ENCODE assay signal across 8 mouse cellular contexts in genomic region chr14:49723361-49724054, GRCm38 (mm10). TPM values are rescaled to one million over a fixed set of nuclear protein-coding genes. Genes with fewer than 3 reads are reported as not detected.
A peak's percentile ranks its signal among the peaks of the same experiment; 100 is the strongest.
DNase-seq lines count a peak whose midpoint lies in the region; ATAC-seq and TF ChIP-seq lines count a peak whose summit lies in the region.

No protein-coding gene starts in this region.

- peak; percentile 70; the same call in 1 of the 2 replicates for ATAC-seq in neural tube, embryonic 15.5 days (ENCODE audit: low FRiP score)

- DNase-seq in gastrocnemius, adult 2 months: no peak
- no peak for DNase-seq in gastrocnemius, postnatal 36 days
- DNase-seq in lung, postnatal 10 days: peak; percentile 4
- DNase-seq in lung, postnatal 36 days: no peak
- peak; percentile 12 for DNase-seq in embryo, embryonic 11 days
- DNase-seq in c-Kit-positive CD71-positive TER-119-positive erythroid progenitor cells, embryonic 14.5 days (ENCODE audit: low spot score): no peak
- no peak for DNase-seq in cerebellum, adult 8-10 months

- H3K27me3 ChIP-seq in neural tube, embryonic 15.5 days (replicated peaks): no peaks in the 10 kb centered on the region

- H3K36me3 ChIP-seq in neural tube, embryonic 15.5 days: no peaks in the 10 kb centered on the region

- no peak overlapping the region for H3K27ac ChIP-seq in gastrocnemius, adult 2 months
- H3K27ac ChIP-seq in neural tube, embryonic 15.5 days (replicated peaks): no peak overlapping the region

- 56% methylated on average over 4 of the region's 4 CpGs for WGBS in neural tube, embryonic 15.5 days

- no peak overlapping the region for H3K9ac ChIP-seq in neural tube, embryonic 15.5 days (replicated peaks)

- no peak overlapping the region for H3K4me2 ChIP-seq in neural tube, embryonic 15.5 days

- no peaks in the 10 kb centered on the region for H3K4me1 ChIP-seq in neural tube, embryonic 15.5 days

- no peak overlapping the region for H3K4me3 ChIP-seq in gastrocnemius, adult 2 months
- no peak overlapping the region for H3K4me3 ChIP-seq in neural tube, embryonic 15.5 days (replicated peaks)

- H3K9me3 ChIP-seq in neural tube, embryonic 15.5 days (replicated peaks): no peaks in the 10 kb centered on the region

- intact Hi-C loops in gastrocnemius, adult 2 months (cut with DNase I): no loop called here
- intact Hi-C loops in gastrocnemius, postnatal 36 days (cut with DNase I): no loop called here

- TF ChIP-seq CTCF in gastrocnemius, adult 2 months (IDR thresholded peaks at IDR 0.05): peak; percentile 30; the same call in 1 of the 2 replicates

RNA-seq across cellular contexts. Expression of gene Armh4, which starts 59.7 kb away (rescaled TPM):
- total RNA-seq in gastrocnemius, adult 2 months (2021): 1 to 10 TPM in 1 of 2 experiments, under 1 TPM in 1; 0.54 to 1.1 TPM
- under 1 TPM; 0.64 to 0.89 TPM for total RNA-seq in gastrocnemius, postnatal 36 days (2021)
- 22.9 and 25.8 TPM in 2 replicates for polyA plus RNA-seq in neural tube, embryonic 15.5 days (2015; fragmentation: Nextera tagmentation; extraction: Ambion mirVana)

Comparison
In these comparisons a context has a peak if more than half of its experiments do, and no peak if none do; other contexts are left out.
1. DNase-seq: peak in lung, postnatal 10 days (single experiment) and embryo, embryonic 11 days (single experiment); none in gastrocnemius, adult 2 months (single experiment), gastrocnemius, postnatal 36 days (0 of 2), lung, postnatal 36 days (single experiment), c-Kit-positive CD71-positive TER-119-positive erythroid progenitor cells, embryonic 14.5 days (single experiment) and cerebellum, adult 8-10 months (single experiment).